8 mouse cellular contexts compared by ENCODE assay signal in the genomic region with DNA sequence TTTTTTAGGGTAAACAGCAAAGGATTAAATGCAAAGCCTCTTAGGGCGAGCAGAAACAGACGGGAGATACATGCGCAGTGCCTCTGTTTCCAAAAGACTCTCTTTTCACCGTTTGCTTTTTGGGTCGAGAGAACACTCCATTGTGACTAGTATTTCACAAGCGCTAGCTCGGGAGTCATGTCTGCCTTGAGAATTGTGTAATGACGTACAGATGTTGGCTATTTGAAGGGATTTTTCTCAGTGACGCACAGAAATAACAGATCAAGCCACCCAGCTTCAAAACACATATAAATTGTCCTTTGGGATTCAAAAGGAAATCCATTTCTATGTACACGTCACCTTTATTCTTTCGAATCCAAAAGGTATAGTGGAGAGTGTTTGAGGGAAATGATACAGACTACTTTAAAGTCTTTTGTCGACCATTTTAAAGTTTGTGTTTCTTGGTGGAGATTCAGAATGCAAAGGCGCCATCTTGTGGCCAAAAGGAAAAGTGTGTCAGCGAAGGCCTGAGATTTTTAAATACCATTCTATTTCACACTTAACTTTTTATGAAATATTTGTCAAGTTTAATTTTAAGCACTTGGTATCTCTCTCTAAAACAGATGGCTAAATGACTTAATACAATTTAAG.
DNase-seq lines count a peak whose midpoint lies in the region.

No protein-coding gene starts in this region.

- H3K27ac ChIP-seq in limb, embryonic 10.5 days = peak overlapping the region; percentile 61

- H3K4me1 ChIP-seq in limb, embryonic 10.5 days = no peaks in the 10 kb centered on the region

- DNase-seq in layer of hippocampus, adult 11-12 months (ENCODE audit: low spot score) = peak; percentile 59
- DNase-seq in layer of hippocampus, adult 9-11 months = no peak
- peak; percentile 41 for DNase-seq in MN1 (ENCODE audit: low spot score)
- DNase-seq in cerebellum, postnatal 25 days = peak; percentile 53 to 73
- peak; percentile 40 to 60 for DNase-seq in heart, postnatal 10 days
- DNase-seq in limb, embryonic 10.5 days (ENCODE audit: low spot score) = peak; percentile 72
- peak; percentile 55 for DNase-seq in neural tube, embryonic 10.5 days (ENCODE audit: extremely low spot score, low spot score)
- no peak for DNase-seq in spleen, adult 12 weeks (ENCODE audit: low spot score)

- 40% methylated on average over 14 of the region's 14 CpGs for WGBS in limb, embryonic 10.5 days

- no peaks in the 10 kb centered on the region for H3K36me3 ChIP-seq in limb, embryonic 10.5 days

- intact Hi-C loops in heart, postnatal 10 days (cut with DNase I) = loop anchor here (2.0 kb wide), 1 partner anchor 1804 kb away; no protein-coding TSS in a partner anchor

- peak overlapping the region; percentile 12; the same call in 1 of the 2 replicates for H3K4me3 ChIP-seq in limb, embryonic 10.5 days

- no peaks in the 10 kb centered on the region for H3K9me3 ChIP-seq in limb, embryonic 10.5 days (replicated peaks)

- no peaks in the 10 kb centered on the region for H3K27me3 ChIP-seq in limb, embryonic 10.5 days (ENCODE audit: low read depth, poor library complexity, severe bottlenecking)

Comparison
In these comparisons a context has a peak if more than half of its experiments do, and no peak if none do; other contexts are left out.
1. DNase-seq: peak in layer of hippocampus, adult 11-12 months (single experiment), MN1 (single experiment), cerebellum, postnatal 25 days (2 of 2), heart, postnatal 10 days (2 of 2), limb, embryonic 10.5 days (single experiment) and neural tube, embryonic 10.5 days (single experiment); none in layer of hippocampus, adult 9-11 months (single experiment) and spleen, adult 12 weeks (single experiment).